Mouse (Mus musculus) forelimb bud, embryonic 11.5 days (tissue): Measurements from ENCODE around the gene Sult5a1.

Experiments
- DNase-seq: peaks from one replicate; pipeline ENCODE4 v3.0.0-alpha.2; 2012; ENCODE audit warnings: low read depth, low spot score

The Sult5a1 gene

DNA sequence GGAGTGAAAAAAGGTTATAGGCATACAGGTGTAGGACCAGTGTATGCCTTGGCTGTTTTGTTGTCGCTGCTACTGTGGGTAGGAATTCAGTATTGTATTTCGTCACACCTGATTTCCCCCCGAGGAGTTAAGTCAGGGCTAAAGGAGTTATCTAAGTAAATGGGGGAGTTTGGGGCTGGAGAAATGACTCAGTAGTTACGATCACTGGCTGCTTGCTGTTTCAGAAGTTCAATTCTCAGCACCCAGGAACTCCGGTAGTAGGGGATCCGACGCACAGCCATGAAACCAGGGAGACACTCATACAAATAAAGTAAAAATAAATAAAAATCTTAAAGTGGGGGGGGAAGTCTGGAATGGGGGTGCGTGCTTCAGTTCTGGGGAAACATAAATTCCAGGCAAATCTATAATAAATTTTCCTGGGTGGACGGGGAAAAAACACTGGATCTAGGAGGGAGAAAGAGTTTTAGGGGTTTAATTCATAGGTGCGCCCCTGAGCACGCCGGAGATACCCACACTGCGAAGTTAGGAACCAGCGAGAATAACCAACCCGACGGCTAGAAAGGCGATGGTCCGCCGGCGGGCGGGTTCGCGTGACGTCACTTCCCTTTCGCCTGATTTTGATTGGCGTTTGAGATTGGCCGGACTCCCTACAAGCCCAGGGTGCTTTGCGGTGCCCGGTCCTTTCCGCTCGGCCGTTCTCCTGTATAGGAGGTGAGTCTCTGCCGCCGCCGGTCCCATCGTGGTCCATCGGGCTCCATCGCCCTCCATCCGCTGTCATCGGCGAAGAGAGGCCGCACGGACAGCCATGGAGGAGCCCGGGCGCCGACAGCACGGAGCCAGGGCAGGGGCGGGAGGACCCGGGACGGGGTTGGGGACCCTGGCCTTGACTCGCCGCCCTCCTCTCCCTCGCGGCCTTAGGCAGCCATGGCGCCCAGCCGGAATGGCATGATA, 56.1 kb downstream of the Sult5a1 start, which contains the start of gene Rpl13:
TSS of gene Rpl13 (plus strand) at position 616 of the 951 bp plus-strand sequence.
- peak; percentile 97 for DNase-seq

DNA sequence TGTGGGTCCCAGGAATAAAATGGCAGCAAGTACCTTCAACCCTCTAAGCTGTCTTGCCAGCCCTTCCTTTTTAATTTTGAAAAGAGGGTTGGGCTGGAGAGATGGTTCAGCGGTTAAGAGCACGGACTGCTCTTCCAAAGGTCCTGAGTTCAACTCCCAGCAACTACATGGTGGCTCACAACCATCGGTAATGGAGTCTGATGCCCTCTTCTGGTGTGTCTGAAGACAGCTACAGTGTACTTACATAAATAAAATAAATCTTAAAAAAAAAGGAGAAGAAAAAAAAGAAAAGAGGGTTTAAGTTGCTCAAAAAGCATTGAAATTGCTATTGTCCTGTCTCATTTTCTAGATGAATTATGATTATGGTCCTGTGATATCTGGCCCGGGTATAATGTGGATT, 56.9 kb downstream of the Sult5a1 start:
- no peak for DNase-seq

GRCm38 (mm10) chr8:123100288-123100687, 57.8 kb downstream of the Sult5a1 start:
- no peak for DNase-seq

DNA sequence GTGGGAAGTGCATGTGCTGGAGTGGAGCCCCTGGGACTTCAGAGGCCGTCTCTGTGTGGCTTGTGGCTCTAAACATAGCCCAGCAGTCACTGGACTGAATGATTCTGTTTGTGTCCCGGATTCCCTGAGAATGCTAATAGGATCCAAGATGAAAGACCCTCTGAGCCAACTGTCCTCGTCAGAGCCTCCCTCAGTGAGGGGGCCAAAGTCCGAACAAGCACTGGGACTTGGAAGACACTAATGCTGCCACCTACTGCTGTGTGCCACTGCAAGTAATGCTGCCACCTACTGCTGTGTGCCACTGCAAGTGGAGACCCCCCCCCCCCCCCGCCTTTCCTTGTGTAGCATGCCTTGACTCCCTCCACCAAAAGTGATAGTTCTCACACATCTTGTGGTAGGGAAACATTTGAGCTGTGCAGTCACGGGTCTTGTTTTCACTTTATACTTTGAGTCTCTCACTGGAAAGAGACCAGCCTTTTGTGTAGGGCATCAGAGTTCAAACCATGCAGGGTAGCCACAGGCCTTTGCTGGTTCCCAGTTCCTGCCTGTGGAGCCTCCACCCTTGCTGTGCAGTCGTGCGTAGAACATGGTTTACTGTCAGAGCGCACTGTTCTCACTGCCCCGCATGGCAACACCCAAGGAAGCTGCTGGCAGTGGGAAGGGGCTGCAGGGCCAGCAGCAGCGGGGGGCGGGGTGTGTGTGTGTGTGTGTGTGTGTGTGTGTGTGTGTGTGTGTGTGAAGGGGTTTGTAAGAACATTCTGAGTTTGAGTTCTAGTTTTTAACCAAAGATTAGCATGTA, 60.1 kb downstream of the Sult5a1 start:
- no peak for DNase-seq

GRCm38 (mm10) chr8:123097216-123097615, 60.9 kb downstream of the Sult5a1 start:
- no peak for DNase-seq
